Comparison of ENCODE assay signal across 8 mouse cellular contexts in genomic region chr3:104863786-104864650, GRCm38 (mm10). TPM values are rescaled to one million over a fixed set of nuclear protein-coding genes. Genes with fewer than 3 reads are reported as not detected.
A peak's percentile ranks its signal among the peaks of the same experiment; 100 is the strongest.
DNase-seq lines count a peak whose midpoint lies in the region; ATAC-seq lines count a peak whose summit lies in the region.

Gene St7l, plus strand, starts transcription at chr3:104864005.
Gene Capza1, minus strand, starts transcription at chr3:104864505.

- H3K27ac ChIP-seq in hindbrain, embryonic 14.5 days: peak within 1 kb of the TSS; percentile 96

- ATAC-seq in hindbrain, embryonic 14.5 days (ENCODE audit: low FRiP score): peak; percentile 93

- H3K9ac ChIP-seq in hindbrain, embryonic 14.5 days: peak within 1 kb of the TSS; percentile 91

- peaks cover 38% of the 10 kb centered on the region for H3K4me1 ChIP-seq in hindbrain, embryonic 14.5 days (replicated peaks; ENCODE audit: control insufficient read depth, insufficient read depth, low read length)

- H3K9me3 ChIP-seq in hindbrain, embryonic 14.5 days (ENCODE audit: control insufficient read depth, low read length): no peaks in the 10 kb centered on the region

- H3K27me3 ChIP-seq in hindbrain, embryonic 14.5 days (ENCODE audit: control insufficient read depth, insufficient read depth, low read length): no peaks in the 10 kb centered on the region

- H3K36me3 ChIP-seq in hindbrain, embryonic 14.5 days (replicated peaks; ENCODE audit: control insufficient read depth, insufficient read depth): peaks cover 11% of the 10 kb centered on the region; the same call in 1 of the 2 replicates

- peak; percentile 85 for DNase-seq in R1 (ENCODE audit: low read depth, low spot score)
- DNase-seq in cerebellum, postnatal 14 days: peak; percentile 90 to 92
- peak; percentile 77 to 85 for DNase-seq in frontal cortex, postnatal 14 days (ENCODE audit: low spot score in 2 of 2)
- DNase-seq in hindbrain, embryonic 14.5 days (ENCODE audit: low spot score): peak; percentile 88
- peak; percentile 89 to 91 for DNase-seq in layer of hippocampus, postnatal 36 days
- DNase-seq in lung, postnatal 36 days: peak; percentile 93
- DNase-seq in right cerebral cortex, adult 18-20 months: peak; percentile 93
- DNase-seq in urinary bladder, postnatal 14 days (ENCODE audit: low spot score): peak; percentile 91

- peak within 1 kb of the TSS; percentile 90 for H3K4me2 ChIP-seq in hindbrain, embryonic 14.5 days (replicated peaks)

- under 1% methylated on average over 43 of the region's 43 CpGs for WGBS in hindbrain, embryonic 14.5 days

- H3K4me3 ChIP-seq in hindbrain, embryonic 14.5 days (replicated peaks; ENCODE audit: low read length): peak within 1 kb of the TSS; percentile 90

RNA-seq across cellular contexts. Expression of gene St7l, which starts in this region (rescaled TPM):
- 34.5 and 35.9 TPM in 2 replicates for polyA plus RNA-seq in hindbrain, embryonic 14.5 days (2014; fragmentation: Nextera tagmentation; extraction: Ambion mirVana)
- total RNA-seq in layer of hippocampus, postnatal 36 days (2021): 10 to 100 TPM; 39.7 to 50.1 TPM

RNA-seq across cellular contexts. Expression of gene Capza1, which starts in this region (rescaled TPM):
- polyA plus RNA-seq in hindbrain, embryonic 14.5 days (2014; fragmentation: Nextera tagmentation; extraction: Ambion mirVana): 166 and 182 TPM in 2 replicates
- 10 to 100 TPM; 32.6 to 43.5 TPM for total RNA-seq in layer of hippocampus, postnatal 36 days (2021)

Comparison
In these comparisons a context has a peak if more than half of its experiments do, and no peak if none do; other contexts are left out.
1. Peak in every context shown above with its lines: DNase-seq, ATAC-seq, H3K4me3 ChIP-seq and H3K27ac ChIP-seq.